Mouse (Mus musculus): ENCODE results near the gene Cped1. TPM values are rescaled to one million over a fixed set of nuclear protein-coding genes. Genes with fewer than 3 reads are reported as not detected.

Cped1 gene
- polyA plus RNA-seq, 1 experiment from 2014 or later = 22.5 TPM

DNA sequence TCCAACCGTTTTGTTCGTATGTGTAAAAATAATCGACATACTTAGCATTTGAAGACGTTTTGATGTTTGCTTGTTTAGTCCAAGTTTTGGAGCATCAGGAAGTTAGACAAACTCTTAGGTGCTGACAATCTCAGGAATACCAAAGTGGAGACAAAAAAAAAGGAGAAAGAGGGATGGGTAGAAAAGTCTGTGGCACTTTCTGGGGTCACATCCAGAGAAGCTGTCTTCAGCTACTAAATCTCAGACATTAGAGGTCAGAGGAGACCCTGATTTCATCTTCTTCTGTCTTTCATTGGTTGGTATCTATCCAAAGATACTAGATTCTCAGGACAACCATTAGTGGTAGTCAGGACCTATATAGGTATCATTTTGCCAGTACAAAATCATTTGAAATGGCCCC, 5.4 kb downstream of the Cped1 start:
- H3K9ac ChIP-seq (ENCODE audit: low read depth, low read length) = no peak overlapping the region
- no peaks in the 10 kb centered on the region for H3K9me3 ChIP-seq (ENCODE audit: control insufficient read depth, low read length)
- H3K36me3 ChIP-seq (ENCODE audit: control insufficient read depth, insufficient read depth, low read length) = no peaks in the 10 kb centered on the region
- H3K4me1 ChIP-seq (replicated peaks; ENCODE audit: control insufficient read depth, insufficient read depth, low read length) = peaks cover 2% of the 10 kb centered on the region; the same call in 1 of the 2 replicates
- no peak overlapping the region for H3K4me3 ChIP-seq (ENCODE audit: low read depth, low read length)
- H3K27ac ChIP-seq (ENCODE audit: low read depth, low read length) = no peak overlapping the region
- 68% methylated on average over 4 of the region's 4 CpGs for WGBS
- ATAC-seq (ENCODE audit: low FRiP score) (no peak), DNase-seq (ENCODE audit: low spot score) (no peak)
- no peak overlapping the region for H3K4me2 ChIP-seq (replicated peaks; ENCODE audit: low read depth, low read length)
- peaks cover 7% of the 10 kb centered on the region for H3K27me3 ChIP-seq (ENCODE audit: control insufficient read depth, insufficient read depth, low read length)

DNA sequence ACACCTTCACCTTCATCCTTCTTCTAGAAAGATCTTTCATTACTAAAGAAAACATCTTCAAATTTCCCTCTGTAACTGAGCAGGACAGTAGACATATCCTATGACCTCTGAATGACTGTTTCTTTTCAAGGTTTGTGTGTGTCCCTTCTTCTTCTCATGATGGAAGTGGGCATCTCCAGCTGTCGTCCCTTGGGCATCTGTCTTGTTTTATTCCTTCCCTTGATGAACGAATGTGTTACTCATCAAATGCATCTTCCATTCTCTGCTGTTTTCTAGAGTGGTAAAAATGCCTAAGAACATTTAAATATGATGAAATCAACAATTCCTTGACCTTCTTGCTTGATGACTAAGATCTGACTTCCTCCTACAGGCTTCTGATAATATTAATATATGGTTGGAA, 7.4 kb downstream of the Cped1 start:
- Histone ChIP-seq H3K4me2 (replicated peaks; ENCODE audit: low read depth, low read length) (no peak overlapping the region), H3K9ac (ENCODE audit: low read depth, low read length) (no peak overlapping the region), H3K4me3 (ENCODE audit: low read depth, low read length) (no peak overlapping the region), H3K36me3 (ENCODE audit: control insufficient read depth, insufficient read depth, low read length) (no peaks in the 10 kb centered on the region), H3K27me3 (ENCODE audit: control insufficient read depth, insufficient read depth, low read length) (no peaks in the 10 kb centered on the region), H3K9me3 (ENCODE audit: control insufficient read depth, low read length) (no peaks in the 10 kb centered on the region), H3K4me1 (replicated peaks; ENCODE audit: control insufficient read depth, insufficient read depth, low read length) (no peaks in the 10 kb centered on the region), H3K27ac (ENCODE audit: low read depth, low read length) (no peak overlapping the region)
- ATAC-seq (ENCODE audit: low FRiP score) = no peak
- 95% methylated on average over 2 of the region's 2 CpGs for WGBS
- no peak for DNase-seq (ENCODE audit: low spot score)

DNA sequence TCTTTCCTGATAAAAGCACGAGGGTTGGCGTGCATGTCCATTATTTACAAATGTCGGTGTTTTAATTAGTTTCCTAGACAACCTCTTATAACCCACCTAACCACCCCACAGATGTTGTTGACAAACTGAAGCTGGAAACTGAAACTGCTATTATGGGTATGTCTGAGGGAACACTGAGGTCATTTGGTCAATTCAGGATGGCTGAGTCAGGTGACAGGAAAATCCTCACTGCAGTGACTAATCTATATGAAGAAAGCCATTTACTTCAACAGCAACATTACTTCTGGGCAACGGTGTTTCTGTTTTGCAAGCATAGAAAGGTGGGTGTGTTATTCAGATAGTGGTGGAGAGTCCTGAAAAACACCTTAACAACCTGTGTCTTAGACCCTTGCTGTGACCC, 12.4 kb downstream of the Cped1 start:
- Histone ChIP-seq H3K4me1 (replicated peaks; ENCODE audit: control insufficient read depth, insufficient read depth, low read length) (no peaks in the 10 kb centered on the region), H3K9ac (ENCODE audit: low read depth, low read length) (no peak overlapping the region), H3K4me2 (replicated peaks; ENCODE audit: low read depth, low read length) (no peak overlapping the region), H3K27ac (ENCODE audit: low read depth, low read length) (no peak overlapping the region), H3K4me3 (ENCODE audit: low read depth, low read length) (no peak overlapping the region), H3K27me3 (ENCODE audit: control insufficient read depth, insufficient read depth, low read length) (no peaks in the 10 kb centered on the region), H3K36me3 (ENCODE audit: control insufficient read depth, insufficient read depth, low read length) (no peaks in the 10 kb centered on the region), H3K9me3 (ENCODE audit: control insufficient read depth, low read length) (no peaks in the 10 kb centered on the region)
- DNase-seq (ENCODE audit: low spot score) = no peak
- WGBS = 77% methylated on average over 4 of the region's 4 CpGs
- no peak for ATAC-seq (ENCODE audit: low FRiP score)

DNA sequence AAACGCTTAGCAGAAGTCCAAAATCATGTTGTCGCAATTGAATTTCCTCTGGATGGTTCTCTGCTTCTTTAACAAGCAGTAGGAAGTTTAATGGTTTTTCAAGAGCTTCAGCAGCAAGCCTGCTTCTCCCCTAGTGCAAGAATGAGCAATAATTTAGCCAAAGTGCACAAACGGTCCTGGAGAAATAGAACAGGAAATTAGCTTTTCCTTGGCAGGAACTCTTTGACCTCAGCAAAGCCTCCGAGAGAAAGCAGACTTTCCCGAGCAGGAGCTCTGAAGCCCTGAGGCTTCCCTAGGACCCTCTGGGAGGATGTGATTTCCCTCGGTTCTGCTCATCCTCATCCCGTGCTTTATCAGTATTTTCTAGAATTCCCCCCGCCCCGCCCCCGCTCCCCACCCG, 13.3 kb downstream of the Cped1 start:
- ATAC-seq (ENCODE audit: low FRiP score) (no peak), DNase-seq (ENCODE audit: low spot score) (no peak)
- no peaks in the 10 kb centered on the region for H3K27me3 ChIP-seq (ENCODE audit: control insufficient read depth, insufficient read depth, low read length)
- H3K4me1 ChIP-seq (replicated peaks; ENCODE audit: control insufficient read depth, insufficient read depth, low read length) = no peaks in the 10 kb centered on the region
- no peaks in the 10 kb centered on the region for H3K9me3 ChIP-seq (ENCODE audit: control insufficient read depth, low read length)
- H3K4me3 ChIP-seq (ENCODE audit: low read depth, low read length) = no peak overlapping the region
- WGBS = 52% methylated on average over 11 of the region's 11 CpGs
- no peak overlapping the region for H3K9ac ChIP-seq (ENCODE audit: low read depth, low read length)
- H3K27ac ChIP-seq (ENCODE audit: low read depth, low read length) = no peak overlapping the region
- no peak overlapping the region for H3K4me2 ChIP-seq (replicated peaks; ENCODE audit: low read depth, low read length)
- no peaks in the 10 kb centered on the region for H3K36me3 ChIP-seq (ENCODE audit: control insufficient read depth, insufficient read depth, low read length)

DNA sequence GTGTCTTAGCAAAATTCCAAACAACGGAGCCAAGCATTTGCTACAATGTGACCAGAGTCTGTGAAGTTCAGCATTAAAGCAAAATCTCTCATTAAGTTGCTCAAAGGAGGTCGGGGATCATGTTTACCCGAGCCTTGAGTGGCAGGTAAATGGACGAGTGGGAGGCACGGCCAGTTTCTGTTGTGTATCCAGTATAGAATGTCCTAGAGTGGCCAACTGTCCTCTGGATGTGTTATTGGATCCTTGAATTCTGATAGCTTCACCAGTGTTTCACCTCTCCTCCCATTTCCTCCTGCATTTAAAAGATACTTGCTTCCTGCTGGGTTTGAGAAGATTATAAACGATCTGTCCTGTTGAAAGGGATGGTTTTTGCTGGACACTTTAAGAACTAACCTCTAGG, 14.4 kb downstream of the Cped1 start:
- 47% methylated on average over 6 of the region's 6 CpGs for WGBS

DNA sequence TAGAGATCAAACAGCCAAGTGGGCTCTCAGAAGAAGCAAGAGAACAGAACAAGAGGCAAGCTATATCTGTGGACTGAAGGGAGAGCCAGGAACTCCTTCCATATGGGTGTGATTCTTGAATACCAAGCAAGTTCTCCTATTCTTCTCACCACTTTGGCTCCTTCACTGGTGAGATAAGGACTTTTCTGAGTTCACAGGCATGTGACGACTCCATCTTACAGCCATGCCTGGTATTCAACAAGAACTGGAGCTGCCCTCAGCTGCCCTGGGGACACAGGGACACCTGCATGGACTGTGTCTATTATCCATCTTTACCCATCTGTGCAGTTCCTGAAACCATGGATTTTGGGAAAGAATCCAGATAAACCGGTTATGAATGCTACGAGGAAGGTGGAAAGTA, 15.2 kb downstream of the Cped1 start:
- no peak overlapping the region for H3K9ac ChIP-seq (ENCODE audit: low read depth, low read length)
- H3K27ac ChIP-seq (ENCODE audit: low read depth, low read length) = no peak overlapping the region
- no peak for ATAC-seq (ENCODE audit: low FRiP score)
- no peaks in the 10 kb centered on the region for H3K36me3 ChIP-seq (ENCODE audit: control insufficient read depth, insufficient read depth, low read length)
- no peak overlapping the region for H3K4me2 ChIP-seq (replicated peaks; ENCODE audit: low read depth, low read length)
- H3K4me1 ChIP-seq (replicated peaks; ENCODE audit: control insufficient read depth, insufficient read depth, low read length) = no peaks in the 10 kb centered on the region
- H3K9me3 ChIP-seq (ENCODE audit: control insufficient read depth, low read length) = no peaks in the 10 kb centered on the region
- WGBS = 92% methylated on average over 3 of the region's 3 CpGs
- no peak overlapping the region for H3K4me3 ChIP-seq (ENCODE audit: low read depth, low read length)
- no peaks in the 10 kb centered on the region for H3K27me3 ChIP-seq (ENCODE audit: control insufficient read depth, insufficient read depth, low read length)
- no peak for DNase-seq (ENCODE audit: low spot score)

More for the DNA sequence above, 14.4 kb downstream of the Cped1 start:
- H3K4me2 ChIP-seq (replicated peaks; ENCODE audit: low read depth, low read length) = no peak overlapping the region
- H3K27ac ChIP-seq (ENCODE audit: low read depth, low read length) = no peak overlapping the region
- H3K4me1 ChIP-seq (replicated peaks; ENCODE audit: control insufficient read depth, insufficient read depth, low read length) = no peaks in the 10 kb centered on the region
- H3K36me3 ChIP-seq (ENCODE audit: control insufficient read depth, insufficient read depth, low read length) = no peaks in the 10 kb centered on the region
- H3K9me3 ChIP-seq (ENCODE audit: control insufficient read depth, low read length) = no peaks in the 10 kb centered on the region
- ATAC-seq (ENCODE audit: low FRiP score) = no peak
- no peak overlapping the region for H3K4me3 ChIP-seq (ENCODE audit: low read depth, low read length)
- no peaks in the 10 kb centered on the region for H3K27me3 ChIP-seq (ENCODE audit: control insufficient read depth, insufficient read depth, low read length)
- DNase-seq (ENCODE audit: low spot score) = no peak
- H3K9ac ChIP-seq (ENCODE audit: low read depth, low read length) = no peak overlapping the region

DNA sequence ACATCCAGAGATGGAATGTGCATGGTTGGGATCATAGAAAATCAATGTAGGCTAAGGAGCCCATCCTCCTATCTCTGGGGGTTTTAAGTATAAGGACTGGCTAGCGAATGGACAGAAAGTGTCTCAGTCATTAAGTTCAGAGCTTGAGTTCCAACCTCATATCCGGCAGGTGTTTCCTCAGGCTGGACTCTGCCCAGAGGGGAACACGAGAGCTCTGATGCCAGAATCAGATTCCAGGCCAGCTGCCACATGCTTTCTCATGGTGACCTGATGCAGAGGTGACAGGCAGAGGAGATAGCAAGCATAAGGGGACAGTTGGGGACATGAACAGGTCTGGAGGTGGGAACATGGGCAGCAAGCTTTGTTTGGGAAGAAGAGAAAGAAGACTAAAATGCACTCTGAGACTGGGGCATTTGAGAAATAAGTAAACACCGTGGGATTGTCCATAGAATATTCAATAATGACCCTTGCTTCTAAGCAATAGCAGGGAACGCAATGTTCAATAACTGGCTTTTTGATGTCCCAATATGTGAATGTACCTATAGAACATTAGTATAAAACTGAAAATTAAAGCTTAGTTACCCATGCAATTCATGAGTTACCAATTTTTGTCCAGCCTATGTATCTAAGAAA, 15.7 kb downstream of the Cped1 start:
- no peak for ATAC-seq (ENCODE audit: low FRiP score)
- Histone ChIP-seq H3K27me3 (ENCODE audit: control insufficient read depth, insufficient read depth, low read length) (no peaks in the 10 kb centered on the region), H3K4me1 (replicated peaks; ENCODE audit: control insufficient read depth, insufficient read depth, low read length) (no peaks in the 10 kb centered on the region), H3K4me3 (ENCODE audit: low read depth, low read length) (no peak overlapping the region), H3K9ac (ENCODE audit: low read depth, low read length) (no peak overlapping the region), H3K27ac (ENCODE audit: low read depth, low read length) (no peak overlapping the region), H3K9me3 (ENCODE audit: control insufficient read depth, low read length) (no peaks in the 10 kb centered on the region), H3K4me2 (replicated peaks; ENCODE audit: low read depth, low read length) (no peak overlapping the region), H3K36me3 (ENCODE audit: control insufficient read depth, insufficient read depth, low read length) (no peaks in the 10 kb centered on the region)
- no peak for DNase-seq (ENCODE audit: low spot score)
- WGBS = 85% methylated on average over 5 of the region's 5 CpGs

DNA sequence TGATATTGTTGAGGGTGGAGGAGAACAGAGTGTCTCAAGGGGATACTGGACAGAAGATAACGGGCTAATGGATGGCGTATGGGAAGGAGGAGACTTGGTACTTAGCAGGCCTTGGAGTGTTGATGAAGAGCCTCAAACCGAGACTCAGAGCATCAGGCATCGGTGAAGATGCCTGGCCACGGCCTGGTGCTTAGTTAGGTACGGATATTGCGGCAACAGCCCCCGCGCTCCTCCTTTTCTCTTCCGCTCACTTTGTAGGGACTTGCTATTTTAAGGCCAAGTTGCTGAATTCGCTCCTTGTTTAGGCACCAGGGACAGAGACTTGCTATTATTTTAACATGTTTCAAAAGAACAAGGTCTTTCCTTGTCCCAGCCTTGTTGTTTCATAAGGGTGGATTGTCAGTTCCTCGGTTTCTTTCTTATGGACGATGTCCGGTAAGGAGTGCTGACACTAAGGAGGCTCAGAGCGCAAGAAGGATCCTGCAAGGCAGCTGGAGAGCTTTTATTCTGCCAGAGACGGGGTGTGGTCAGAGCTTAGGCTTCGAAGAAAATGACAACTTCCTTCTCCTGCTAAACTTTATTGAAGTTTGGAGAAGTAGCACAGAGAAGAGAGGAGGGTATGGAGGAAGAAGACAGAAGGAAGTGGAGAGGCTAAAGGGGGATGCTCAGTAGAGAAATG, 16.9 kb downstream of the Cped1 start:
- WGBS = 41% methylated on average over 17 of the region's 17 CpGs
- ATAC-seq (ENCODE audit: low FRiP score) (no peak), DNase-seq (ENCODE audit: low spot score) (no peak)
- H3K9me3 ChIP-seq (ENCODE audit: control insufficient read depth, low read length) = no peaks in the 10 kb centered on the region
- no peaks in the 10 kb centered on the region for H3K36me3 ChIP-seq (ENCODE audit: control insufficient read depth, insufficient read depth, low read length)
- no peak overlapping the region for H3K4me3 ChIP-seq (ENCODE audit: low read depth, low read length)
- no peak overlapping the region for H3K9ac ChIP-seq (ENCODE audit: low read depth, low read length)
- peak overlapping the region; percentile 14; the same call in 1 of the 2 replicates for H3K4me2 ChIP-seq (replicated peaks; ENCODE audit: low read depth, low read length)
- H3K27me3 ChIP-seq (ENCODE audit: control insufficient read depth, insufficient read depth, low read length) = no peaks in the 10 kb centered on the region
- H3K27ac ChIP-seq (ENCODE audit: low read depth, low read length) = no peak overlapping the region
- H3K4me1 ChIP-seq (replicated peaks; ENCODE audit: control insufficient read depth, insufficient read depth, low read length) = no peaks in the 10 kb centered on the region

DNA sequence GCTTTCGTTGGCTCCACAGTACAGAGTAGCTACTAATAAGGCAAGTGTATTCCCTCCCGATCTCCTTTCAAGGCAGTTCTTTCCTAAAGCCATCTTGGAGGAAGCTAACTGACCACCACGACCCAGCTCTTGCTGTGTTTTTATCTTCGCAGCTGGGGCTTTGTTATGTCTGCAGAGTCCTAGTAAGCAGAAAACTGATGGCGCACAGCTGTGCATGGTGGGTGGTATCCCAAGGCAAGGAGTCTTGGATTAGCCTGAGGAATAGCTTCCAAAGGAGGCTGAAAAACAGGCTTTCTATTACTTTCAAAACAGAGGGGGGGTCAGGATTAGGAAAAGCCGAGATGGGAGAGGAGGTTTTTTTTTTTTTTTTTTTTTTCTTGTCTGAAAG, 17.5 kb downstream of the Cped1 start:
- Histone ChIP-seq H3K27me3 (ENCODE audit: control insufficient read depth, insufficient read depth, low read length) (no peaks in the 10 kb centered on the region), H3K4me2 (replicated peaks; ENCODE audit: low read depth, low read length) (peak overlapping the region; percentile 14; the same call in 1 of the 2 replicates), H3K9me3 (ENCODE audit: control insufficient read depth, low read length) (no peaks in the 10 kb centered on the region), H3K9ac (ENCODE audit: low read depth, low read length) (no peak overlapping the region), H3K27ac (ENCODE audit: low read depth, low read length) (no peak overlapping the region), H3K36me3 (ENCODE audit: control insufficient read depth, insufficient read depth, low read length) (no peaks in the 10 kb centered on the region), H3K4me3 (ENCODE audit: low read depth, low read length) (no peak overlapping the region), H3K4me1 (replicated peaks; ENCODE audit: control insufficient read depth, insufficient read depth, low read length) (no peaks in the 10 kb centered on the region)
- ATAC-seq (ENCODE audit: low FRiP score) (no peak), DNase-seq (ENCODE audit: low spot score) (peak; percentile 43)
- WGBS = 10% methylated on average over 6 of the region's 6 CpGs
